Mouse (Mus musculus) midbrain, embryonic 15.5 days (tissue): Measurements from ENCODE around the gene Retreg1. TPM values are rescaled to one million over a fixed set of nuclear protein-coding genes. Genes with fewer than 3 reads are reported as not detected.

ENCODE experiments used
- ATAC-seq: fragments of 200-750 bp; cut with Nextera tagmentation; replicated peaks from 2 replicates; pipeline ENCODE4 v1.8.0; 2017; ENCODE audit warnings: moderate TSS enrichment
- H3K27ac ChIP-seq: fragments of 300-500 bp; sonication (generic); 2 replicates; pipeline ENCODE4 v1.5.1; 2015; ENCODE audit warnings: mild to moderate bottlenecking, inconsistent platforms
- H3K27me3 ChIP-seq: fragments of 300-500 bp; sonication (generic); replicated peaks from 2 replicates; pipeline ENCODE4 v1.6.1; 2015; ENCODE audit warnings: inconsistent platforms
- H3K36me3 ChIP-seq: fragments of 300-500 bp; sonication (generic); replicated peaks from 2 replicates; pipeline ENCODE4 v1.6.1; 2015; ENCODE audit warnings: inconsistent platforms
- H3K4me1 ChIP-seq: fragments of 300-500 bp; sonication (generic); 2 replicates; pipeline ENCODE4 v1.6.1; 2015; ENCODE audit warnings: inconsistent platforms
- H3K4me2 ChIP-seq: fragments of 300-500 bp; sonication (generic); 2 replicates; pipeline ENCODE4 v1.6.1; 2015; ENCODE audit warnings: inconsistent platforms, mild to moderate bottlenecking, moderate library complexity
- H3K4me3 ChIP-seq: fragments of 300-500 bp; sonication (generic); 2 replicates; pipeline ENCODE4 v1.5.1; 2015; ENCODE audit warnings: mild to moderate bottlenecking, inconsistent platforms
- H3K9ac ChIP-seq: fragments of 300-500 bp; sonication (generic); 2 replicates; pipeline ENCODE4 v1.6.1; 2015; ENCODE audit warnings: mild to moderate bottlenecking, inconsistent platforms
- H3K9me3 ChIP-seq: fragments of 300-500 bp; sonication (generic); 2 replicates; pipeline ENCODE4 v1.6.1; 2016; ENCODE audit warnings: inconsistent platforms
- WGBS: fragments of 180-500 bp; shearing (Covaris S2); methylation state at CpG from one replicate; pipeline ENCODE4 v1.1.7; 2015; ENCODE audit warnings: mixed read lengths; 5-methylcytosine and 5-hydroxymethylcytosine counted together
- polyA plus RNA-seq: library from polyadenylated mRNA; unstranded; fragments of >200 nt; fragmentation: Nextera tagmentation; extraction: Ambion mirVana; gene quantifications from 2 replicates; pipeline ENCODE4 v1.2.1, GENCODE M21; 2015

Gene Retreg1
- polyA plus RNA-seq, 1 experiment from 2014 or later: 12.6 TPM

GRCm38 (mm10) chr15:25869129-25869528 is 26.1 kb downstream of the Retreg1 start:
- ATAC-seq: no peak
- no peaks in the 10 kb centered on the region for H3K4me1 ChIP-seq
- 73% methylated on average over 5 of the region's 5 CpGs for WGBS

DNA sequence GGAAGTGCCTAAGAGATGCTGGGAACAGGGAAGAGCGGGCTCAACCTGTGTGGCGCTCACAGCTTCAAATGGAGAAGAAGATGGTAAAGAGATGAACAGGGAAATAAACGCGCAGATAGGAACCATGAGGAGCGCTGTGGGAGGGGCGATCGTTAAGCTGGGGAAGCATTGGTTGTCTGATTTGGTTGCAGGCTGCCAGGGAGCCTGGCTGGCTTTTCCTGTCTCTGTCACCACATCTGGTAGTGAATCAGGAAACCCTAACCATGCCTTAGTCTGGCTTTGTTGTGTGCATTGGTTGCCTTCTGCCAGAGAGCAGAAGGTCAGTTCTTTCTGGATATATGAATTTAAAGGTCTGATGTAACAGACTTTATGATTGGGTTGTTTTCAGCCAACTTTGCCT is 28.5 kb downstream of the Retreg1 start:
- 96% methylated on average over 7 of the region's 7 CpGs for WGBS
- no peak overlapping the region for H3K9ac ChIP-seq
- H3K36me3 ChIP-seq: no peaks in the 10 kb centered on the region
- no peaks in the 10 kb centered on the region for H3K9me3 ChIP-seq
- no peaks in the 10 kb centered on the region for H3K4me1 ChIP-seq
- H3K27ac ChIP-seq: no peak overlapping the region
- H3K27me3 ChIP-seq: no peaks in the 10 kb centered on the region
- no peak for ATAC-seq
- H3K4me2 ChIP-seq: no peak overlapping the region
- no peak overlapping the region for H3K4me3 ChIP-seq

More at GRCm38 (mm10) chr15:25869129-25869528, 26.1 kb downstream of the Retreg1 start:
- no peaks in the 10 kb centered on the region for H3K9me3 ChIP-seq
- H3K4me3 ChIP-seq: no peak overlapping the region
- no peak overlapping the region for H3K27ac ChIP-seq
- no peaks in the 10 kb centered on the region for H3K27me3 ChIP-seq
- H3K36me3 ChIP-seq: no peaks in the 10 kb centered on the region
- no peak overlapping the region for H3K4me2 ChIP-seq
- H3K9ac ChIP-seq: no peak overlapping the region

GRCm38 (mm10) chr15:25872118-25872517 is 29.1 kb downstream of the Retreg1 start:
- no peak overlapping the region for H3K9ac ChIP-seq
- no peak overlapping the region for H3K4me2 ChIP-seq
- no peak overlapping the region for H3K27ac ChIP-seq
- H3K36me3 ChIP-seq: no peaks in the 10 kb centered on the region
- 69% methylated on average over 9 of the region's 9 CpGs for WGBS
- H3K27me3 ChIP-seq: no peaks in the 10 kb centered on the region
- H3K9me3 ChIP-seq: no peaks in the 10 kb centered on the region
- ATAC-seq: no peak
- no peak overlapping the region for H3K4me3 ChIP-seq
- no peaks in the 10 kb centered on the region for H3K4me1 ChIP-seq

DNA sequence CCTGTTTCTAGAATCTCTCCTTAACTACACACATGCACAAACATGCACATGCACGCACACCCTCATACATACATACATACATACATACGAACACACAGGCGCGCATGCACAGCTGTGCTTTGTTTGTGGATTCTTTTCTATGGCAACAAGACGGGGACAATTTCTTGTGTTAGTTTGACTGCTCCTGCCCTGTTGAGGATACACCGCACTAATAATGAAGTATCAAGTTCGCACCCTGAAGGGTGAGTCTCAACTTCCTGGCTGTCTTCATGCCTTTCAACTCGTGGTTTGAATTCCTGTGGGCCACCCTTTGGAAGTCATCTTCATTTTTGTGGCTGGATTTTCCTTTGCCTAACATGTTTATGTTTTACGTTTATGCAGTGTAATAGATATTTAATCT is 29.7 kb downstream of the Retreg1 start:
- H3K4me2 ChIP-seq: no peak overlapping the region
- no peak overlapping the region for H3K4me3 ChIP-seq
- ATAC-seq: no peak
- no peaks in the 10 kb centered on the region for H3K9me3 ChIP-seq
- no peak overlapping the region for H3K27ac ChIP-seq
- no peaks in the 10 kb centered on the region for H3K36me3 ChIP-seq
- H3K4me1 ChIP-seq: no peaks in the 10 kb centered on the region
- H3K9ac ChIP-seq: no peak overlapping the region
- 93% methylated on average over 9 of the region's 9 CpGs for WGBS
- H3K27me3 ChIP-seq: no peaks in the 10 kb centered on the region

DNA sequence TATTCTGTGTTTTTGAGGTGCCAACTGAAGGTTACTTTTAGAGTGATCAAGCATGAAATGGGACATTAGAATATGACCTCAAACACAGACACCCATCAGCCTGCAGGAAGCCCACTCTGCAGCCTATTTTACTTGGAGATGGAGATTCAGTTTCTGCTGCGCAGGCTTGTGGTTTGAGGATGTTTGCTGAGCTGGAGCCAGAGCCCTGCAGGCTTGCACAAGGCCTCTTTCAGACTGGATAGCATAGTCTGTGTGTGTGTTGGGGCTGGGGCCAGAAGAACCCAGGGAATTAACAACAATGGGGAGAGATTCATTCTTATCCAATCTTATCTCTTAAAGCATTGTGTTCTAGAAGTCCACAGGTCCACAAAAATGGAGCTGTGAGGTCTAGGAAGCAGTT is 30.6 kb downstream of the Retreg1 start:
- H3K9ac ChIP-seq: no peak overlapping the region
- no peaks in the 10 kb centered on the region for H3K36me3 ChIP-seq
- H3K27me3 ChIP-seq: no peaks in the 10 kb centered on the region
- H3K4me3 ChIP-seq: no peak overlapping the region
- no peak for ATAC-seq
- 74% methylated on average over 1 of the region's 1 CpGs for WGBS
- no peak overlapping the region for H3K27ac ChIP-seq
- no peaks in the 10 kb centered on the region for H3K9me3 ChIP-seq
- no peak overlapping the region for H3K4me2 ChIP-seq
- no peaks in the 10 kb centered on the region for H3K4me1 ChIP-seq

DNA sequence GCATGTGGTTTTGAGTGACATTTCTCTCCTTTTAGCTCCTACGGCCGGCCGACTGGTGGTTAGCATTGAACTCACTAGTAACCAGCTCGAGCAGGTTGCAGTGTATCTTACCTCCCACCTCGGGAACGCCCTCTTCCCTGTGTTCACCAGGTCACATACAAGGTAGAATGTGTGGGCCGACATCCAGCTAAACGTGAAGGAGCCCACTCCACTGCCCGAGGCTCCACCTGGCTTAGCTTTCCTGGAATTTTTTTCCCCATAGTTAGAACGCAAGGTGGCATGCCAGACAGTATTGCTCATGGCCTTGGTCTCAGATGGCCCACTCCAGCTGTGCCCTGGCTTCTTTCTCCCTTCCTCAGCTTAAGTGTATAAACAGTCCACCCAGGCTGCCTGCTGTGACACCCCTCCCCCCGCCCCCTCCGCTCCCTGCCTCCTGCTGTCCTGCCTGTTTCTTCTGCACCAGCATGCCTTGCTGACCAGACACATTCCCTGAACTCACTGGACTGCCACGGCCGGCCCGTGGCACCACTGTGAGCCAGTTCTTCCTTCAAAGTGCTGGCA is 33.7 kb downstream of the Retreg1 start:
- no peak overlapping the region for H3K27ac ChIP-seq
- H3K9ac ChIP-seq: no peak overlapping the region
- H3K4me3 ChIP-seq: no peak overlapping the region
- 54% methylated on average over 15 of the region's 15 CpGs for WGBS
- no peaks in the 10 kb centered on the region for H3K9me3 ChIP-seq
- no peaks in the 10 kb centered on the region for H3K36me3 ChIP-seq
- ATAC-seq: no peak
- no peaks in the 10 kb centered on the region for H3K27me3 ChIP-seq
- no peak overlapping the region for H3K4me2 ChIP-seq
- no peaks in the 10 kb centered on the region for H3K4me1 ChIP-seq

GRCm38 (mm10) chr15:25877798-25878197 is 34.8 kb downstream of the Retreg1 start:
- 0 out of 2 replicates have a peak, but pooled peaks have one; percentile 27 for ATAC-seq
- Histone ChIP-seq H3K9me3 (no peaks in the 10 kb centered on the region), H3K36me3 (no peaks in the 10 kb centered on the region), H3K27me3 (no peaks in the 10 kb centered on the region), H3K27ac (no peak overlapping the region), H3K4me2 (no peak overlapping the region), H3K4me1 (no peaks in the 10 kb centered on the region), H3K9ac (no peak overlapping the region), H3K4me3 (no peak overlapping the region)
- 42% methylated on average over 7 of the region's 7 CpGs for WGBS

DNA sequence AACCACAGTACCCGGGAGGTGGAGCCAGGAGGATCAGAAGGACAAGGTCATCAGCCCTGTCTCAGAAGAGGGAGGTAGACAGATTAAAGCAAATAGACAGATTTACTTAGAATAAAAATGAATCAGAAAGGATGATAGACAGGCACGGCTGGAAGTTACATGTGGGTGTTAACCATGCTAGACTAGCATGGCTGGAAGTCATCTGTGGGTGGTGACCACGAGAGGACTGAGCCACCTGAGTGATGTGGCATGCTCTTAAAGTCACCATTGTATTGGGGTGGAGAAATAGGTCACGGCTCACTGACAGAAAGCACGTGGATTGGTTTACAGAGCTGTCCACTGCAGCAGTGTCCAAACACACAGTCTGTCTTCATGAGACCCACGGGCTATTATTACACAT is 36.2 kb downstream of the Retreg1 start:
- Histone ChIP-seq H3K9me3 (no peaks in the 10 kb centered on the region), H3K36me3 (no peaks in the 10 kb centered on the region), H3K4me1 (no peaks in the 10 kb centered on the region), H3K27me3 (no peaks in the 10 kb centered on the region), H3K4me3 (no peak overlapping the region), H3K27ac (no peak overlapping the region), H3K9ac (no peak overlapping the region), H3K4me2 (no peak overlapping the region)
- 86% methylated on average over 6 of the region's 6 CpGs for WGBS
- ATAC-seq: no peak

DNA sequence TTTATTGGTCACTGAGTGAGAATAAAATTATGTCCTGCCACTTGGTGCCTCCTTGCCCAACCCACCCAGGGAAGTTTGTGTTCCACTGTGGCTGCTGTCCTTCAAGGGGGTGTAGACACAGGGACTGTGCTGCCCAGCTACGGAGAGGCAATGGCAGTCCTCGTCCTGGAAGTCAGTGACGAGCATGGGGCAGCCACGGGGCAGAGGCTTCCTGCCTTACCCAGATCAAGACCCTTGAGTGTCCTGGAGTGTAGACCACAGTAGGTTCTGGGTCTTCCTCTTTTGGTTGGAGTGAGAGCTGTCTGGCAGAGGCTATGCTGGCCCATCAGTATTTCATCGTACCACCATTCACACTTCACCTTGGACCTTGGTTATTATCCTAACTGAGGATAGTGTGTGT is 37.2 kb downstream of the Retreg1 start:
- Histone ChIP-seq H3K36me3 (no peaks in the 10 kb centered on the region), H3K4me2 (no peak overlapping the region), H3K9me3 (no peaks in the 10 kb centered on the region), H3K27ac (no peak overlapping the region), H3K4me3 (no peak overlapping the region), H3K9ac (no peak overlapping the region), H3K27me3 (no peaks in the 10 kb centered on the region), H3K4me1 (no peaks in the 10 kb centered on the region)
- 88% methylated on average over 5 of the region's 5 CpGs for WGBS
- no peak for ATAC-seq

GRCm38 (mm10) chr15:25882002-25882401 is 39.0 kb downstream of the Retreg1 start:
- Histone ChIP-seq H3K36me3 (no peaks in the 10 kb centered on the region), H3K27ac (no peak overlapping the region), H3K9ac (no peak overlapping the region), H3K4me3 (no peak overlapping the region), H3K27me3 (no peaks in the 10 kb centered on the region), H3K9me3 (no peaks in the 10 kb centered on the region), H3K4me1 (no peaks in the 10 kb centered on the region), H3K4me2 (no peak overlapping the region)
- ATAC-seq: no peak
- WGBS: 74% methylated on average over 4 of the region's 4 CpGs

- Histone ChIP-seq H3K27ac (no peak overlapping the region), H3K4me1 (no peaks in the 10 kb centered on the region), H3K4me3 (no peak overlapping the region), H3K27me3 (no peaks in the 10 kb centered on the region), H3K9ac (no peak overlapping the region), H3K36me3 (no peaks in the 10 kb centered on the region), H3K4me2 (no peak overlapping the region), H3K9me3 (no peaks in the 10 kb centered on the region)
- ATAC-seq: no peak
- WGBS: 86% methylated on average over 14 of the region's 14 CpGs
These were observed 41.5 kb downstream of the Retreg1 start for GRCm38 (mm10) chr15:25884416-25884958.

- WGBS: 80% methylated on average over 6 of the region's 6 CpGs
- no peak overlapping the region for H3K4me2 ChIP-seq
- no peak for ATAC-seq
These were observed 43.6 kb downstream of the Retreg1 start for GRCm38 (mm10) chr15:25886581-25887011.

DNA sequence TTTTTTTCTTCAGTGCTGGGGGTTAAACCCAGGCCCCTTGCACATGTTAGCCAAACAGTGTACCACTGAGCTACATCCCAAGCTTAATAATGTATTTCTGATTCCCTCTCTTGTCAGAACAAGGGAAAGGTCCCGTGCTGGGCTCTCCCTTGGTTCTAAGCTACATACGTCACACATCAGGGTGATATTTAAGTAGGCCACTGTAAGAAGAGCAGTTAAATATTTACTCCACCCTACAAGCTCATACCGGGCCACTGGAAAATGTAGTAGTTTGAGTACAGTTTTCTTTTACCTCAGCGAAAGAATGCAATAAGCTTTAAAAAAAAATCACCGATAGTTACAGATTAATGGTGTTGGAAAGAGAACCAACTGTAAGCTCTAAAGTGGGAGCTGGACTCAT is 46.9 kb downstream of the Retreg1 start:
- no peak for ATAC-seq
- 94% methylated on average over 5 of the region's 5 CpGs for WGBS

More at GRCm38 (mm10) chr15:25886581-25887011, 43.6 kb downstream of the Retreg1 start:
- H3K9ac ChIP-seq: no peak overlapping the region
- H3K4me1 ChIP-seq: no peaks in the 10 kb centered on the region
- no peak overlapping the region for H3K27ac ChIP-seq
- H3K4me3 ChIP-seq: no peak overlapping the region
- no peaks in the 10 kb centered on the region for H3K9me3 ChIP-seq
- H3K36me3 ChIP-seq: no peaks in the 10 kb centered on the region
- no peaks in the 10 kb centered on the region for H3K27me3 ChIP-seq

More for the DNA sequence above, 46.9 kb downstream of the Retreg1 start:
- Histone ChIP-seq H3K27me3 (no peaks in the 10 kb centered on the region), H3K4me3 (no peak overlapping the region), H3K36me3 (no peaks in the 10 kb centered on the region), H3K9ac (no peak overlapping the region), H3K9me3 (no peaks in the 10 kb centered on the region), H3K4me2 (no peak overlapping the region), H3K4me1 (no peaks in the 10 kb centered on the region), H3K27ac (no peak overlapping the region)
